Mouse (Mus musculus) CD4-positive, CD25-positive, alpha-beta regulatory T cell, adult 4 months (primary cell): Measurements from ENCODE around the gene Aacs. TPM values are rescaled to one million over a fixed set of nuclear protein-coding genes. Genes with fewer than 3 reads are reported as not detected.
"Not testable (repeated sequence)": the region's sequence is repeated elsewhere in the genome, so short reads cannot be mapped to it uniquely, and the experiment has no call there.

Source experiments
- ATAC-seq: one replicate; pipeline ENCODE4 v1.8.0; 2017
- polyA plus RNA-seq, 2 experiments: library from polyadenylated mRNA; unstranded; fragments of 100-300 nt; shearing (Covaris generic); gene quantifications; one replicate each; pipeline ENCODE4 v1.2.1; 2017

The Aacs gene
- polyA plus RNA-seq, 2 experiments from 2014 or later, result 22.1 to 39.8 TPM

DNA sequence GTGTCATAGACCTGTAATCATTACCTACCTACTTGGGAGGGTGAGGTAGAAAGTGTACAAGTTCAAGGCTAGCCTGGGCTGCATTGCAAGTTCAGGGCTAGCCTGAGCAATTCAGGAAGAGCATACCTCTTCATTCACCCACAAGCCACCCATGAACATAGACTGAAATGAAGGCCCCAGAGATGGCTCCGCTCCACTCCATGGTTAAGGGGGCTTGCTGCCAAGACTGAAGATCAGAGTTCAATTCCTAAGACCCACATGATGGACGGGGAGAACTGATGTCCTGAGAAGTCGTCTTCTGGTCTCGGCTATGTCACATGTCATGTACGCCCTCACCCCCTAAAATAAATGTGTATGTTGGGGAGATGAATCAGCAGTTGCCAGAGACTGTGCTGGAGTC, 9.1 kb upstream of the Aacs start:
- no peak for ATAC-seq

DNA sequence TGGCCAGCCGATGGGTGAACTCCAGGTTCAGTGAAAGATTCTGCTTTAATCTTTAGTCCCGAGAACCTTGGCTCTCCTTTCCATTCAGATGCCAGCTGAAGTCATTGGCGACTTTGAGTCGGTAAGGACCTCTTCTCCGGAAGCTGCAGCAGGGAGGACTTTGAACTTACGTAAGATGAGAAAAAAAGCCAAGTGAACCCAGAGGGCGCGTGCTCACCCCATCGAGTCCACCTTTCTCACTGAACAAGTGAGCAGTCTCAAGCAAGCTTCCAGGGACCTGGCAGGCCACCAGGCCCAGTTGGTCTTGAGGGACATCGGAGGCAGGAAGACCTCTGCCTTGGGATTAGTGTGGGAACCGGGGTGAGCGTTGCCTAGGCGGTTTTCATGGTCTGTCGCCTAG, 8.4 kb upstream of the Aacs start:
- ATAC-seq, result no peak

DNA sequence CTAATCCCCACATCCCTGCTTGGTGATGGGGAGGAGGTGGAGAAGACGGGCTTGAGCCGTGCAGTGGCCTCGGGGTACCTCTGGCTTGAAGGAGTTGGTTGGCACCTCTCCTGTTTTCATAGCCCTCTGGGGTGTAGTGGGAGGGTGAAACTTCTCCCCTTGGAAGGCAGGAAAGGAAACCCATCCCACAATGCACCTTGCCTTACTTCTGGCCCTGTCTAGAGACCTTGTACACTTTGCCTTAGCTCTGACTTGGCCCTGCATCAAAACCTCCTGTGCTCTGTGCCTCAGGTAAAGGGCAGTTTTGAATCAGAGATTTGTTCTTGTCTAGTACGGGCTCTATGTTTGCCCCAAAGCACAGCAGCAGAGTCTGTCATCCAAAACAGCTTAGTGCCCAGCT, 4.9 kb upstream of the Aacs start:
- ATAC-seq, result no peak

DNA sequence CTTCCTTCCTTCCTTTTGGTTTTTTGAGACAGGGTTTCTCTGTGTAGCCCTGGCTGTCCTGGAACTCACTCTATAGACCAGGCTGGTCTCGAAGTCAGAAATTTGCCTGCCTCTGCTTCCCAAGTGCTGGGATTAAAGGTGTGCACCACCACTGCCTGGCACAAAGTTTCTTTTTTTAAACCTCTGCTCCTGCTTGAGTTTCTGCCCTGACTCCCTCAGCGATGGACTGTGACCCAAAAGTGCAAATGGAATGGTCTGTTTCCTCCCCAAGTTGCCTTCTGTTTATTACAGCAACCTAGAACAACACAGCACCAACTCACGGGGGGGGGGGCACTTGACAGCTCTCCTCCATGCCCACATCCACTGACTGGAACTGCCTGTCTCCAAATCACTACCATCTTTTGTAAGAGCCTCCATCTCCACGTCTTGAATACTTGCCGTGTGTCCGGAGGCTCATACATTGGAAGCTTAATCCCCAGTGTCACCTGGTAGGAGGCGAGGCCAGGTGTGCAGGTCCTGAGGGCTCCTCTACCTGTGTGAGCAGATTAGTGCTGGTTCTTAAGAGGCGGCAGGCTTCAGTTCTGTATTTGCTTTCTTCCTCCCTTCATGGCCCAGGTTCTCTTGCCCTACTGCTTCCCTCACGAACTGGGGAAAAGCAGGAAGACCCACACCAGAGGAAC, 2.7 kb upstream of the Aacs start:
- ATAC-seq, result no peak

GRCm38 (mm10) chr5:125475030-125475429, 584 bp upstream of the Aacs start:
- no peak for ATAC-seq

- no peak for ATAC-seq
Observed at GRCm38 (mm10) chr5:125476286-125476625, 642 bp downstream of the Aacs start.

DNA sequence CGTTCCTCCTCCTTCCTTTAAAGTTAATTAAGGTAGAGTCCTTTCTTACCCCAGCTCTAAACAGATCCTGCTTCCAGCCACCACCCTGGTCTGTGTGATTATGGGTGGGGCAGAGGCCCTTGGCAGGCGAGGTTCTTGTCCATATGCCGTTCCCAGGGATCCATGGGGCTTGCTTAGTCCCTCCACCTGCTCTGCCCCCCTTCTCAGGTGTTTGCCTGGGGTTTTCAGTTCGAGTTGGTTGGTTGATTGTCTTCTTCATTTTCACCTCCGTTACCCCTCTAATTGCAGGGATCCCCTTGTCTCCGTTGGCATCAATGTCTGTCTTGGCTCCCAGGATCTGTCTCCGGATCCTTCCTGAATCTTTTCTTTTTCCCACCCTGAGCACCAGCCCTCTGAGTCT, 1.2 kb downstream of the Aacs start:
- no peak for ATAC-seq

DNA sequence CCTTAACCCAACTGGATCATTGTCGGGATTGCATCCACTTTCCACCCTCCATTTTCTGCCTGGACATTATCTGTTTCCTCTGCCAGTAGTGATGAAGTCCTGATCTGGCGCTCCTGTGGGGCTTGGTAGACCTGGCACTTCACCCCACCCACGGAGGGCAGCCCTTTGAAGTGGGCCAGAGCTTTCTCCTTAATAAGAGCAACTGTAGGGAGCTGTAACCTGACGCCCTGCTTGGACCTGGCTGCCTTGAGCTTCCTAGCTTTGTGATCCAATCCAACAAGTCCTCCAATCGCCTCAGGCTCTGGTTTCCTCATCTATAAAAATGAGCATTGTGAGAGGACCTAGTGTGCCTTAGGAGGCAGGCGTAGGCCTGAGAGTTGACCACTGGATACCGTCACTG, 1.9 kb downstream of the Aacs start:
- no peak for ATAC-seq

DNA sequence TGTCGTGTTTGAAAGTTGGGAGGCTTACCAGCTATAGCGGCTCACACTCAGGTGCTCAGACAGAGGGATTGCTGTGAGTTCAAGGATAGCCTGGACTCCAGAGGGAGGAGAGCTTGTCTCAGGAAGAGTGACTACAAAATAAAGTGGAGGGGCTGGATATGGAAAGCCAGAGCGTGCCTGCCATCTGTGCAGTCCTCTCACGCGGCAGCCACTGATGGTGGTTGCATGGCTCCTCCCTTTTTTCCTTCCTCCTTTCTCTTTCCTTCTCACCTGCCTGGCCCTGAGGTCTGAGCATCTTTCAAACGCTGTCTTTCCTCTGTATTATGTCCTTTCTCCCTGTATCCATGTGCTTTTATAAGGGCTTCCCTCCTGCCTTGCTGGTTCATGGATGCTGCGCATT, 2.4 kb downstream of the Aacs start:
- no peak for ATAC-seq

- ATAC-seq, result no peak
Observed at GRCm38 (mm10) chr5:125479376-125479775, 3.8 kb downstream of the Aacs start.

DNA sequence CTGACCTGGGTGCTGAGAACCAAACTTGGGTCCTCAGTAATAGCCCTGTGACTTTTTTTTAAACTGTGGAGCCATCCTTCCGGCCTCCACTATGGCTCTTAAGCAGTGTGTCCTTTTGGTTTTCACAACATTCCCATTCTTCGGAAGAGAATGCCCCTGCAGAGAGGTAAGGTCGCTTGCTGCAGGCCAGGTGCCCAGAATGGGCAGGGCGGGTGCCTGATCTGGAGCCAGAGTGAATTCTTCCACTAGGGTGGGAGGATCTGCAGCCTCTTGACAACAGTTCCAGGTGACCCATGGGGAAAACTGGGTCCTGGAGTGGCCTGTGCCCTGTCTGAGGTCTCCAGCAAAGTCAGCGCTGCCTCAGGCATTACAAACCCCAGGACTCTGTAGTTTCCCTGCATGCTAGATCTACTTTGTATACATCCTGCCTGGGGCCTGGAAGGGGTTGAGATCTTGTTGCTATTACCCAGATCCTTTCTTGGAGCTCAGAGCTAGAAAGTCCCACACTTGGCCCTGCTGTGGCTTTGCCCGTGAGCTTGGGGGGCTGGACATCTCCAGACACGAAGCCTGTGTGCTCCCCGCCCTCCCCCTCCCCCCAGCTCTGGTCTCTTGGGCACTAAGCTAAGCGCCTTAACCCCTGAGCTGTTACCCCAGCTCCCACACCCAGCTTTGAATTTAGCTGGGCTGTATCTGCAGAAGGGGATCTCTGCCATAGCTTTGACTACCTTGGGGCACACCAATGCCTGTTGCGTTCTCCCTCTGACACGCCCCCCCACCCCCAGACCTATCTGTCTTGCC, 5.0 kb downstream of the Aacs start:
- no peak for ATAC-seq

DNA sequence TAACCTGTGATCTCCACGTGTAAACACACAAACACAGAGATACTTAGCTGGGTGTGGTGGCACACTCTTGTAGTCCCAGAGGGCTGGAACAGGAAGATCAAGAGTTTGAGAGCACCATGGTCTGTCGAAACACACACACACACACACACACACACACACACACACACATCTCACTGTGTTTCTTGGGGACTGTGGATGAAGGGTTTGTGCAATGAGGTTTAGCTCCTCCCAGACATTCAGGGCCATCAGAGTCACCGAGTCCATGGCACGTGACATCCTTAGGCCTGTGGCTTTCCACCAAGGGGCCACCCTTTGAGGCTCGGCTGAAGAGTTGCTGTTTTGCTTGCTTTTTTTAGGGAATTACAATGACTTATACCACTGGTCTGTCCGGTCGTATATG, 6.9 kb downstream of the Aacs start:
- ATAC-seq, result no peak

DNA sequence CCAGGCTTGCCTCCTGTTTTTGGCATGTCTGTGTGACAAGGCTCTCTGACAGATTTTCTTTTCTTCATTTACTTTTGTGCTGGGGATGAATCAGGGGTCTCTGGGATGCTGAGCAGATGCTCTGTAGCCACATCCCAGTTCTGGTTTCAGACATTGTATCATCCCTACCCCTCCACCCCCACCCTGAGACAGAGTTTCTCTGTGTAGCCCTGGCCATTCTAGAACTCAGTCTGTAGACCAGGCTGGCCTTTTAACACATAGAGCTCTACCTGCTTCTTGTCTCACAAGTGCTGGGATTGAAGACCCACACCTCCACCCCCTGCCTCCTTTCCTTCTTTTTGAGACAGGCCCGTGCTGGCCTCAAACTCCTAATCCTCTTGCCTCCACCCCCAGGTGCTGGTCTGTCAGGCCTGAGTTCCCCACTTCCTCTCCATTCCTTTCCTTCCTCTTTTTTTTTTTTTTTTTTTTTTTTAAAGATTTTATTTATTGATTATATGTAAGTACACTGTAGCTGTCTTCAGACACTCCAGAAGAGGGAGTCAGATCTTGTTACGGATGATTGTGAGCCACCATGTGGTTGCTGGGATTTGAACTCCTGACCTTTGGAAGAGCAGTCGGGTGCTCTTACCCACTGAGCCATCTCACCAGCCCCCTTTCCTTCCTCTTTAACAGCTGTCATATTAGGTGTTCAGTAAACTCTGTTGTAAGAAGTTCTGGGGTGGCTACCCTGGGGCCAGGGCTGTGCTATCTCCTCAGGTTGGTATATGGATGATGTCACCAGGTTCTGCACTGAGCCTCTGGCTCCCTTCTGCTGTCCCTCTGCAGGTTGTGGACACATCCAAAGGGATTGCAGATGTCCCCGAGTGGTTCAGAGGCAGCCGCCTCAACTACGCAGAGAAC, 8.3 kb downstream of the Aacs start:
- ATAC-seq, result no peak

DNA sequence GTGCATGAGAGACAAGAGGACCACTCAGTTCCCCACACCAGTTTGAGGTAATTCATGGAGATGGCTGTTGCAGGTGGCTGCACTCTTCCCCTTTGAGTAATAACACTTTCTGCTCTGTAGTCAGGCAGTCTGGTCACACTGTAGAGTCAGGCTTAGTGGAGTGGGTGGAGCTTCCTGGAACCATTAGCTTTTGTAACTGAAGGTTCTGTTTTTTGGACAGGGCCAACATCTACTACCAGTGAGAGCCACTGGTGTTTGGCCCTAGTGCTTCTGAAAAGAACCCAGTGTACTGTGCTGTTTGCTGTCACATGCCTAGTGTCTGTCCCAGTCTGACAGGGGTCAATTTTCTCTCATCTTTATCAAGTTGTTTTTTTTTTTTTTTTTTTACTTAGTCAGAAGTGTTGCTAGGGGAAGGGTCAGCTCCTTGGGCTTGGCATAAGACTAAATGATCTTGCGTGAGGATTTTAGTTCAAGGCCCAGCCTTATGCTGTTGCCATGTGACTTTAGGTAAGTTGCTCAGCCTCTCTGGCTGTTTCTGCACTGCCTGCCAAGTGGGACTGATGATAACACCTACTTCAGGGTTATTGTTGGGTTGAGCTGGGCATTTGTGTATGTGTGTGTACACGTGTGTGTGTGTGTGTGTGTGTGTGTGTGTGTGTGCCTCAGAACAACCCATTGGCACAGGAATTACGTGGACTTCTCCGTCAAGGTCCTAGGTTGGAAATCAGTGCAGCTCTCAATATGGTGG, 9.6 kb downstream of the Aacs start:
- ATAC-seq, result no peak

GRCm38 (mm10) chr5:125486088-125486487, 10.5 kb downstream of the Aacs start:
- ATAC-seq, result no peak

DNA sequence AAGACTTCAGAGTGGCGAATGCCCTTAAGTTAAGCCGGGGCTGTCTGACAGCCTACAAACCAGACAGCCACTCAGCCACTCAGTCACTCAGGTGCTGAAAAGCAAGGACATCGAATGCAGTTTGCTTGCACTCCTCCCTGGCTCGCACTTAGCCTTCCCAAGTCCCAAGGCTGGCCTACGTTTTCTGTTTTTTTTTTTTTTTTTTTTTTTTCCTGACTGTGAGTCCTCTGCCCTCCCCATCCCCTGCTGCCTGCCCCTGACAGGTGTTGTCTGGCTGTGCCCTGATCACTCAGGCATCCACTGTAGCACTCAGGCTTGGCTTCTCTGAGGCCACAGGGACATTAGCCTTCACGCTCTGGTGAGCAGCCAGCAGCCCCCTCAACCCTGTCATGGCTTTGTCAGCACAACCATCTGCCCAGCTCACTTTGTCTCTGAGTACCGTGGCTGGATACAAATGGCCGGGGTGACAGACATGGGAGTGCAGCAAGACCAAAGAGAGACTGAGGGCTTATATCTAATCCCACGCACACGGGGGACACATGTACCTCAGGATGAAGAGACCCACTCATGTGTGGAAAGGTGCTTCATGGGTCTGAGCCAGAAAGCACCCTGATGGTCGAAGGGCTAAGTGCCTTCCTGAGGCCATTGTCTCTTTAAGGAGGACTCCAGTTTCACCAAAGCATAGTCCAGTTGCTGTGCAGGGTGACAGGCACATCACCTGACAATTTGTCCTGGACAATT, 11.9 kb downstream of the Aacs start:
- no peak for ATAC-seq

DNA sequence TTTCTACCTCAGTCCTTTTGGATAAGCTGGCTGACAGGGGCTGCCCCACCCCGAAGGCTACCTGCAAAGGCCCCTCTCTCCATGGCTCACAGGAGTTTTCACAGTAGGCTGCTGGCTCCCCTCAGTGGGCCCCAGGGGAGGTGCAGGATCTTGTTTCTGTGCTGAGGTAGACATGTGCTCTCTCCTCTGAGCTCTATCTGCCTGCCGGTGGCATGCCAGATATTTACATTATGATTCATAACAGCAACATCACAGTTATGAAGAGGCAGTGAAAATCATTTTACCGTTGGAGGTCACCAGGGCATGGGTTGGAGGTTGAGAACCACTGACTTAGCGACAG, 12.5 kb downstream of the Aacs start:
- no peak for ATAC-seq

GRCm38 (mm10) chr5:125488953-125489352, 13.3 kb downstream of the Aacs start:
- not testable (repeated sequence) for ATAC-seq

DNA sequence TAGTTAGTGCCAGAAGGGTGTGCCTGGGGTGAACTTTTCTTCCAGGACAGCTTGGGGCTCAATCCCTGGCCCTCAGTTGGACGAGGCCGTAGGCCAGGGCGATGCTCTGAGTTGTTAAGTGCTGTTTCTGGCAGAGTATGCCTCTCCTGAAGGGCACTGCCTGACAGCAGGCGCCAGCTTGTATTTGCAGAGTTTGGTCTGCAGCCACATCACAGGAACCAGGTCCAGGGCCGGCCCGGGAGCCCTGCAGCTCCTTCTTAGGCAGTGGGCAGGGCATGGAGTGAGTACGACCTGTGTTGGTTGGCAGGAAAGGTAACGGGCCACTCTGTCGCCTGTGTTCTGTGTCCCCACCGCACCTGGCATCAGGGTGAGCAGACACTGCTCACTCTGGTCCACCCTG, 15.5 kb downstream of the Aacs start:
- ATAC-seq, result no peak

GRCm38 (mm10) chr5:125492379-125493092, 16.9 kb downstream of the Aacs start:
- ATAC-seq, result no peak

DNA sequence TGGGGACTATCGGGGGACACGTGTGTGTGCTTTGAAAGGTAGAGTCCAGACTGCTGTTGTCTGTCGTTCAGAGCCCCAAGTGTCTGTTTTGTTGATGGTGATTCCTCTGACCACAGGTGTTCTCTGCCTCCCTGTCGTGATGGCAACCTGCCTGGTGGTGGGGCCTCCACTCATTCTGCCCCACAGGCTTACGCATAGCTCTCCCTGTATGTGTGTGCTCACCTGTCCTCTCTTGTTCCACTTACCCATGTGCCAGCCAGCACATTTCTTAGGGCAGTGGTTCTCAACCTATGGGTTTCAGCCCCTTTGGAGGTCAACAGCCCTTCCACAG, 17.4 kb downstream of the Aacs start:
- no peak for ATAC-seq

GRCm38 (mm10) chr5:125495655-125496054, 20.0 kb downstream of the Aacs start:
- no peak for ATAC-seq
